Mouse (Mus musculus): ENCODE data around the gene Megf6.
A peak's percentile ranks its signal among the peaks of the same experiment; 100 is the strongest.

The Megf6 gene

GRCm38 (mm10) chr4:154252537-154253255 is 82.2 kb downstream of the Megf6 start:
- no peak for DNase-seq (ENCODE audit: low read depth)

GRCm38 (mm10) chr4:154260755-154261154 is 90.2 kb downstream of the Megf6 start:
- no peak for DNase-seq (ENCODE audit: low read depth)

- peak; percentile 28 for DNase-seq (ENCODE audit: low read depth)
These were observed 91.5 kb downstream of the Megf6 start for GRCm38 (mm10) chr4:154262071-154262470.

GRCm38 (mm10) chr4:154267511-154267910 is 97.0 kb downstream of the Megf6 start:
- no peak for DNase-seq (ENCODE audit: low read depth)

GRCm38 (mm10) chr4:154269520-154269919 is 99.0 kb downstream of the Megf6 start:
- DNase-seq (ENCODE audit: low read depth), result no peak

GRCm38 (mm10) chr4:154273000-154273399 is 102.5 kb downstream of the Megf6 start:
- DNase-seq (ENCODE audit: low read depth), result peak; percentile 69

- no peak for DNase-seq (ENCODE audit: low read depth)
These were observed 109.0 kb downstream of the Megf6 start for GRCm38 (mm10) chr4:154279481-154279880.

- DNase-seq (ENCODE audit: low read depth), result no peak
These were observed 113.1 kb downstream of the Megf6 start for GRCm38 (mm10) chr4:154283671-154284070.

- no peak for DNase-seq (ENCODE audit: low read depth)
These were observed 123.2 kb downstream of the Megf6 start for GRCm38 (mm10) chr4:154293735-154294201.

- no peak for DNase-seq (ENCODE audit: low read depth)
These were observed 123.8 kb downstream of the Megf6 start for GRCm38 (mm10) chr4:154294262-154294731.

- DNase-seq (ENCODE audit: low read depth), result no peak
These were observed 127.2 kb downstream of the Megf6 start for GRCm38 (mm10) chr4:154297761-154298160.

- no peak for DNase-seq (ENCODE audit: low read depth)
These were observed 129.2 kb downstream of the Megf6 start for GRCm38 (mm10) chr4:154299541-154300271.

- peak; percentile 65 for DNase-seq (ENCODE audit: low read depth)
These were observed 130.9 kb downstream of the Megf6 start, which contains the start of gene Arhgef16 for GRCm38 (mm10) chr4:154301466-154301881. Gene Arhgef16, minus strand, starts transcription at chr4:154301676.

GRCm38 (mm10) chr4:154309131-154309530 is 138.6 kb downstream of the Megf6 start:
- no peak for DNase-seq (ENCODE audit: low read depth)

- no peak for DNase-seq (ENCODE audit: low read depth)
These were observed 140.2 kb downstream of the Megf6 start for GRCm38 (mm10) chr4:154310576-154311262.

GRCm38 (mm10) chr4:154312143-154312812 is 141.7 kb downstream of the Megf6 start:
- no peak for DNase-seq (ENCODE audit: low read depth)

- DNase-seq (ENCODE audit: low read depth), result no peak
These were observed 142.5 kb downstream of the Megf6 start for GRCm38 (mm10) chr4:154312935-154313621.

GRCm38 (mm10) chr4:154313622-154313967 is 143.1 kb downstream of the Megf6 start:
- no peak for DNase-seq (ENCODE audit: low read depth)

Measured in NIH3T3 (cell line).